Mouse (Mus musculus) embryonic fibroblast, embryonic 13.5 days (primary cell): ENCODE measurements around the gene Pard3b.

Experiments used
- CTCF ChIP-seq: IDR thresholded peaks from 2 replicates; pipeline ENCODE4 v1.5.1; 2011; ENCODE audit warnings: mild to moderate bottlenecking, control low read depth, low read length, moderate library complexity, borderline replicate concordance; ENCODE audit not compliant: insufficient read depth
- POLR2A ChIP-seq: IDR thresholded peaks from 2 replicates; pipeline ENCODE4 v1.6.1; 2011; ENCODE audit warnings: low read depth, mild to moderate bottlenecking, control low read depth, low read length, moderate library complexity

GRCm38 (mm10) chr1:62382807-62383514 lies 744.3 kb downstream of the Pard3b start:
- TF ChIP-seq POLR2A (no peak), CTCF (no peak)
